Mouse (Mus musculus) limb, embryonic 14.5 days (tissue): Measurements from ENCODE around the gene Pdcd7. TPM values are rescaled to one million over a fixed set of nuclear protein-coding genes. Genes with fewer than 3 reads are reported as not detected.

Source experiments
- ATAC-seq: fragments of 200-750 bp; cut with Nextera tagmentation; 2 replicates; pipeline ENCODE4 v1.8.0; 2017; ENCODE audit warnings: low read depth, moderate number of reproducible peaks, moderate TSS enrichment; ENCODE audit not compliant: low FRiP score
- DNase-seq: peaks from one replicate; pipeline ENCODE4 v3.0.0-alpha.2; 2015; ENCODE audit warnings: low spot score
- H3K27ac ChIP-seq: fragments of 300-500 bp; sonication (generic); replicated peaks from 2 replicates; pipeline ENCODE4 v1.5.1; 2014; ENCODE audit warnings: low read depth, mild to moderate bottlenecking, low read length, moderate library complexity, mixed read lengths
- H3K27me3 ChIP-seq: fragments of 300-500 bp; sonication (generic); 2 replicates; pipeline ENCODE4 v1.6.1; 2014; ENCODE audit warnings: low read length, mixed read lengths; ENCODE audit not compliant: control insufficient read depth, insufficient read depth
- H3K36me3 ChIP-seq: fragments of 300-500 bp; sonication (generic); 2 replicates; pipeline ENCODE4 v1.6.1; 2014; ENCODE audit warnings: mild to moderate bottlenecking, low read length, moderate library complexity, mixed read lengths; ENCODE audit not compliant: control insufficient read depth, insufficient read depth
- H3K4me1 ChIP-seq: fragments of 300-500 bp; sonication (generic); 2 replicates; pipeline ENCODE4 v1.6.1; 2014; ENCODE audit warnings: antibody characterized with exemption, low read length, mixed read lengths; ENCODE audit not compliant: control insufficient read depth, insufficient read depth
- H3K4me2 ChIP-seq: fragments of 300-500 bp; sonication (generic); replicated peaks from 2 replicates; pipeline ENCODE4 v1.6.1; 2014; ENCODE audit warnings: low read depth, mild to moderate bottlenecking, low read length, moderate library complexity; ENCODE audit not compliant: severe bottlenecking
- H3K4me3 ChIP-seq: fragments of 300-500 bp; sonication (generic); replicated peaks from 2 replicates; pipeline ENCODE4 v1.5.1; 2014; ENCODE audit warnings: low read length
- H3K9ac ChIP-seq: fragments of 300-500 bp; sonication (generic); 2 replicates; pipeline ENCODE4 v1.6.1; 2014; ENCODE audit warnings: mild to moderate bottlenecking, low read depth, low read length, moderate library complexity; ENCODE audit not compliant: severe bottlenecking
- H3K9me3 ChIP-seq: fragments of 300-500 bp; sonication (generic); 2 replicates; pipeline ENCODE4 v1.6.1; 2016; ENCODE audit warnings: low read length; ENCODE audit not compliant: control insufficient read depth
- POLR2A ChIP-seq: fragments of 200-500 bp; IDR thresholded peaks from 2 replicates; pipeline ENCODE4 v1.8.0; 2012; ENCODE audit warnings: inconsistent platforms, mild to moderate bottlenecking, moderate library complexity, borderline replicate concordance; ENCODE audit not compliant: insufficient read depth, insufficient read length; ENCODE audit errors: extremely low read depth
- WGBS: fragments of 180-500 bp; shearing (Covaris S2); extraction: QIAGEN DNeasy Blood & Tissue Kit; methylation state at CpG from one replicate; pipeline ENCODE4 v1.1.7; 2014; 5-methylcytosine and 5-hydroxymethylcytosine counted together
- polyA plus RNA-seq, 2 experiments: library from polyadenylated mRNA; depleted of rRNA in 1 of 2; stranded (reverse) in 1 of 2; unstranded in 1 of 2; fragments of >200 nt; fragmentation: Nextera tagmentation in 1 of 2; extraction: Ambion mirVana in 1 of 2; gene quantifications; 2 replicates each; pipeline versions ENCODE4 v1.2.1 to v1.2.3; 2012 to 2014

The Pdcd7 gene
- polyA plus RNA-seq, 2 experiments: 15.7 to 16.2 TPM

DNA sequence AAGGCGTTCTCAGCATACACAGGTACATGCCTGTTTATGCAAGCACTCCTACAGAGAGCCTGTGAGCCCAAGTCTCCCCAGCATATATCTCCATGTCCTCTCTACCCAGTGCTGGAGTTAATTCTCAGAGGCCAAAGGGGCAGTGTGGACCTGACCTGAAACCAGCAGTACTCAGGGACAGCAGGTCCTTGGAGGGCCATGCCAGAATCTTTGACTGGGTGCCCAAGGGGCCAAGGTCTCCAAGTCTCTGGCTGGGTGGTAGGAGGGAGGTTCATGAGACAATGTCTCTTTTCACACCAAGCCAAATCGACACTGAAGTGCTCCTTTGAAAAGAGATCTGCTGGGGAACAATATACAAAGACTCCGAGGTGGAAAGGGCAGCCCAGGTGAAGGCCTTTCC lies 62.0 kb downstream of the Pdcd7 start:
- no peak overlapping the region for H3K4me2 ChIP-seq
- TF ChIP-seq POLR2A: no peak
- no peaks in the 10 kb centered on the region for H3K9me3 ChIP-seq
- ATAC-seq (no peak), DNase-seq (no peak)
- WGBS: 82% methylated on average over 3 of the region's 3 CpGs
- no peak overlapping the region for H3K27ac ChIP-seq
- no peaks in the 10 kb centered on the region for H3K36me3 ChIP-seq
- H3K4me3 ChIP-seq: no peak overlapping the region
- H3K4me1 ChIP-seq: no peaks in the 10 kb centered on the region
- H3K9ac ChIP-seq: no peak overlapping the region
- H3K27me3 ChIP-seq: no peaks in the 10 kb centered on the region

DNA sequence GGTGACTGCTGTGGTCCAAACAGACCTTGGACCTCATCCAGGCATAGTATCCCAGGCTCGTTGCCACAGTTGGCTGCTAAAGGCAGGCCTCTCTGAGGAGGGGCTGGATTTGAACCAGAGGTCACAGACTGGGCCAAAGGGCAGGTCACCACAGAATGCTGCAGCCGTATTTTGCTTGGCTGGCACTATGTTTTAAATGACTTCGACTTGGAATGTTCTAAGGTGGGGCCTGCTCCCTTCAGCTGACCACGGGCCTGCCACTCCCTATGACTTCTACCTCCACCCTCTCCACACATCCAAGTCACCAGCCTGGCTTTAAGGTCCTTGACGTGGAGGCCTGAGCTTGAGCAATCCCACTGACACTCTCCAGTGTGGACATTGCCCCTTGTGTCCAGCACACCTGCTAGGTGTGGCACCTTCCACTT lies 63.0 kb downstream of the Pdcd7 start:
- Histone ChIP-seq H3K36me3 (no peaks in the 10 kb centered on the region), H3K4me1 (no peaks in the 10 kb centered on the region), H3K4me2 (no peak overlapping the region), H3K9me3 (no peaks in the 10 kb centered on the region), H3K4me3 (no peak overlapping the region), H3K27me3 (no peaks in the 10 kb centered on the region), H3K9ac (no peak overlapping the region), H3K27ac (no peak overlapping the region)
- ATAC-seq (no peak), DNase-seq (no peak)
- TF ChIP-seq POLR2A: no peak
- WGBS: 66% methylated on average over 5 of the region's 5 CpGs

Other genes with a start within 250 kb of the Pdcd7 start
- 71.0 and 90.7 TPM in 2 replicates for gene Igdcc4, start 244.6 kb upstream of the Pdcd7 start, polyA plus RNA-seq (2012; rRNA removed)
- 47.5 and 48.5 TPM in 2 replicates for gene Igdcc4, start 244.6 kb upstream of the Pdcd7 start, polyA plus RNA-seq (2014; fragmentation: Nextera tagmentation; extraction: Ambion mirVana)
- gene Igdcc3, start 204.9 kb upstream of the Pdcd7 start, polyA plus RNA-seq (2012; rRNA removed): 1.2 and 1.4 TPM in 2 replicates
- 1.0 and 1.1 TPM in 2 replicates for gene Igdcc3, start 204.9 kb upstream of the Pdcd7 start, polyA plus RNA-seq (2014; fragmentation: Nextera tagmentation; extraction: Ambion mirVana)
- gene Parp16, start 150.8 kb upstream of the Pdcd7 start, polyA plus RNA-seq (2012; rRNA removed): 7.6 and 8.3 TPM in 2 replicates
- 6.5 and 7.6 TPM in 2 replicates for gene Parp16, start 150.8 kb upstream of the Pdcd7 start, polyA plus RNA-seq (2014; fragmentation: Nextera tagmentation; extraction: Ambion mirVana)
- 5.5 and 6.5 TPM in 2 replicates for gene Cilp, start 80.9 kb upstream of the Pdcd7 start, polyA plus RNA-seq (2012; rRNA removed)
- 7.2 and 9.5 TPM in 2 replicates for gene Cilp, start 80.9 kb upstream of the Pdcd7 start, polyA plus RNA-seq (2014; fragmentation: Nextera tagmentation; extraction: Ambion mirVana)
- gene Clpx, start 51.8 kb upstream of the Pdcd7 start, polyA plus RNA-seq (2012; rRNA removed): 19.6 and 23.8 TPM in 2 replicates
- gene Clpx, start 51.8 kb upstream of the Pdcd7 start, polyA plus RNA-seq (2014; fragmentation: Nextera tagmentation; extraction: Ambion mirVana): 52.7 and 55.6 TPM in 2 replicates
- 0.51 and 0.62 TPM in 2 replicates for gene Ubap1l, start 14.9 kb downstream of the Pdcd7 start, polyA plus RNA-seq (2012; rRNA removed)
- gene Ubap1l, start 14.9 kb downstream of the Pdcd7 start, polyA plus RNA-seq (2014; fragmentation: Nextera tagmentation; extraction: Ambion mirVana): 0.21 TPM in 1 of 2 replicates, not detected in the other
- gene Kbtbd13, start 45.5 kb downstream of the Pdcd7 start, polyA plus RNA-seq (2012; rRNA removed): 1.3 and 1.7 TPM in 2 replicates
- 1.3 and 1.5 TPM in 2 replicates for gene Kbtbd13, start 45.5 kb downstream of the Pdcd7 start, polyA plus RNA-seq (2014; fragmentation: Nextera tagmentation; extraction: Ambion mirVana)
- gene Rasl12, start 52.4 kb downstream of the Pdcd7 start, polyA plus RNA-seq (2012; rRNA removed): 9.1 and 10.9 TPM in 2 replicates
- gene Rasl12, start 52.4 kb downstream of the Pdcd7 start, polyA plus RNA-seq (2014; fragmentation: Nextera tagmentation; extraction: Ambion mirVana): 9.6 and 9.9 TPM in 2 replicates
- gene Slc51b, start 76.9 kb downstream of the Pdcd7 start, polyA plus RNA-seq (2012; rRNA removed): not detected in 2 replicates
- not detected in 2 replicates for gene Slc51b, start 76.9 kb downstream of the Pdcd7 start, polyA plus RNA-seq (2014; fragmentation: Nextera tagmentation; extraction: Ambion mirVana)
- gene Mtfmt, start 89.7 kb downstream of the Pdcd7 start, polyA plus RNA-seq (2012; rRNA removed): 26.3 and 28.8 TPM in 2 replicates
- 18.7 and 22.5 TPM in 2 replicates for gene Mtfmt, start 89.7 kb downstream of the Pdcd7 start, polyA plus RNA-seq (2014; fragmentation: Nextera tagmentation; extraction: Ambion mirVana)
- 68.0 and 70.3 TPM in 2 replicates for gene Spg21, start 114.8 kb downstream of the Pdcd7 start, polyA plus RNA-seq (2012; rRNA removed)
- 147 and 169 TPM in 2 replicates for gene Spg21, start 114.8 kb downstream of the Pdcd7 start, polyA plus RNA-seq (2014; fragmentation: Nextera tagmentation; extraction: Ambion mirVana)
- 0.08 TPM in 1 of 2 replicates, not detected in the other for gene Ankdd1a, start 174.1 kb downstream of the Pdcd7 start, polyA plus RNA-seq (2012; rRNA removed)
- not detected in 2 replicates for gene Ankdd1a, start 174.1 kb downstream of the Pdcd7 start, polyA plus RNA-seq (2014; fragmentation: Nextera tagmentation; extraction: Ambion mirVana)
- 14.2 and 17.1 TPM in 2 replicates for gene Plekho2, start 233.9 kb downstream of the Pdcd7 start, polyA plus RNA-seq (2012; rRNA removed)
- 14.4 and 14.7 TPM in 2 replicates for gene Plekho2, start 233.9 kb downstream of the Pdcd7 start, polyA plus RNA-seq (2014; fragmentation: Nextera tagmentation; extraction: Ambion mirVana)
- 16.2 and 19.2 TPM in 2 replicates for gene Pif1, start 241.1 kb downstream of the Pdcd7 start, polyA plus RNA-seq (2012; rRNA removed)
- 7.2 and 9.6 TPM in 2 replicates for gene Pif1, start 241.1 kb downstream of the Pdcd7 start, polyA plus RNA-seq (2014; fragmentation: Nextera tagmentation; extraction: Ambion mirVana)